Mouse (Mus musculus) heart, postnatal 0 days (tissue): ENCODE measurements around the gene 1700017D01Rik. TPM values are rescaled to one million over a fixed set of nuclear protein-coding genes. Genes with fewer than 3 reads are reported as not detected.
A peak's percentile ranks its signal among the peaks of the same experiment; 100 is the strongest.
"Not testable (repeated sequence)": the region's sequence is repeated elsewhere in the genome, so short reads cannot be mapped to it uniquely, and the experiment has no call there.

Experiments used
- ATAC-seq: fragments of 200-750 bp; cut with Nextera tagmentation; 2 replicates; pipeline ENCODE4 v1.8.0; 2017; ENCODE audit warnings: low read depth, moderate number of reproducible peaks, moderate library complexity; ENCODE audit not compliant: insufficient read depth
- DNase-seq: peaks from one replicate; pipeline ENCODE4 v3.0.0-alpha.2; 2016; ENCODE audit warnings: low spot score
- H3K27ac ChIP-seq: fragments of 300-500 bp; sonication (generic); 2 replicates; pipeline ENCODE4 v1.5.1; 2014; ENCODE audit warnings: low read depth, mild to moderate bottlenecking
- H3K27me3 ChIP-seq: fragments of 300-500 bp; sonication (generic); 2 replicates; pipeline ENCODE4 v1.6.1; 2014; ENCODE audit warnings: low read length, mixed read lengths; ENCODE audit not compliant: control insufficient read depth, insufficient read depth
- H3K36me3 ChIP-seq: fragments of 300-500 bp; sonication (generic); replicated peaks from 2 replicates; pipeline ENCODE4 v1.6.1; 2014; ENCODE audit warnings: low read length, mixed read lengths; ENCODE audit not compliant: control insufficient read depth, insufficient read depth
- H3K4me1 ChIP-seq: fragments of 300-500 bp; sonication (generic); 2 replicates; pipeline ENCODE4 v1.6.1; 2014; ENCODE audit warnings: antibody characterized with exemption; ENCODE audit not compliant: control insufficient read depth, insufficient read depth
- H3K4me2 ChIP-seq: fragments of 300-500 bp; sonication (generic); 2 replicates; pipeline ENCODE4 v1.6.1; 2014; ENCODE audit warnings: low read depth, mild to moderate bottlenecking, low read length, moderate library complexity
- H3K4me3 ChIP-seq: fragments of 300-500 bp; sonication (generic); 2 replicates; pipeline ENCODE4 v1.5.1; 2014; ENCODE audit warnings: low read depth, low read length
- H3K9ac ChIP-seq: fragments of 300-500 bp; sonication (generic); replicated peaks from 2 replicates; pipeline ENCODE4 v1.6.1; 2014; ENCODE audit warnings: low read depth, low read length, mixed read lengths
- H3K9me3 ChIP-seq: fragments of 300-500 bp; sonication (generic); replicated peaks from 2 replicates; pipeline ENCODE4 v1.6.1; 2016; ENCODE audit warnings: low read length; ENCODE audit not compliant: control insufficient read depth
- CTCF ChIP-seq: IDR thresholded peaks from 2 replicates; pipeline ENCODE4 v1.5.1; 2016; ENCODE audit warnings: antibody characterized with exemption, control low read depth, low read depth
- EP300 ChIP-seq: IDR thresholded peaks from 2 replicates; pipeline ENCODE4 v1.6.1; 2016; ENCODE audit warnings: antibody characterized with exemption, low read depth
- WGBS: fragments of 180-500 bp; shearing (Covaris S2); extraction: QIAGEN DNeasy Blood & Tissue Kit; methylation state at CpG from one replicate; pipeline ENCODE4 v1.1.7; 2014; 5-methylcytosine and 5-hydroxymethylcytosine counted together
- polyA plus RNA-seq: library from polyadenylated mRNA; unstranded; fragments of >200 nt; fragmentation: Nextera tagmentation; extraction: Ambion mirVana; gene quantifications from 2 replicates; pipeline ENCODE4 v1.2.1, GENCODE M21; 2015
- total RNA-seq: library from RNA; depleted of rRNA; stranded (reverse); fragments of >200 nt; gene quantifications from 2 replicates; pipeline ENCODE4 v1.2.3, GENCODE M21; 2014; ENCODE audit warnings: low replicate concordance; rRNA removed

Gene 1700017D01Rik
- not detected in 2 replicates for total RNA-seq
- not detected in 2 replicates for polyA plus RNA-seq

DNA sequence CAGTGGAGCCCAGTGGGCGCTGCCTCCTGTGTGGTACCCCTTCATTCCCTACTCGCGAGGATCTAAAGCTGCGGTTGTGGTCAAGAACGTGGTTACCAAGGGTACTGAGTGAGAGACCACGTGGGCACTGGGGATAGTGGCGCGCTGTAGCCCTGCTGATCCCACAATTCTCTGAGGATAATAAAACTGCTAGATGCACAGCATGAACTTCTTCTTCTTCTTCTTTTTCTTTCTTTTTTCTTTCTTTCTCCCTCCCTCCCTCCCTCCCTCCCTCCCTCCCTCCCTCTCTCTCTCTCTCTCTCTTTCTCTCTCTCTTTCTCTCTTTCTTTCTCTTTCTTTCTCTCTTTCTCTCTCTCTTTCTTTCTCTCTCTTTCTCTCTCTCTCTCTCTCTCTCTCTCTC, at the start of gene 1700017D01Rik:
Gene 1700017D01Rik, minus strand, starts transcription at position 101 of the 400 bp plus-strand sequence.
- not testable (repeated sequence) for H3K9me3 ChIP-seq, H3K4me1 ChIP-seq, H3K36me3 ChIP-seq, H3K4me3 ChIP-seq, H3K4me2 ChIP-seq, DNase-seq, H3K27ac ChIP-seq, ATAC-seq, H3K9ac ChIP-seq, H3K27me3 ChIP-seq
- 77% methylated on average over 8 of the region's 8 CpGs for WGBS

DNA sequence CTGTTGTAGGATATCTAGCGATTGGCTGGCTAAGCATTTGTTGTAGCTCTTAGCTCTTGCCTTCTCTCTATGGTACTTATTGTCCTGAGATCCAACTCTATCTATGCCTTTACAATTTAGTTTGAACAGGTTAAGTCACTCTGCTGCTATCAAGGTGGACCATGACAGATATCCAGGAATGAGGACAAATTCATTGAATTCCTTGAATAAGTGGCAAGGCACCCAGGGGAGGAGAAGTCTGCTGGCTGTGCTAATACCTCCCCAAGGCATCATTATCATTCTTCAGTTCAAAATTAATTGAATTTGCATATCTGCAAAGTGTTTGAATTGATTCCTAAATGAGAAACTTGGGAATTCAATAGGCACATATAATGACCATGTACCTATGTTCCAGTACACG, 46.8 kb upstream of the 1700017D01Rik start:
- Histone ChIP-seq H3K27me3 (no peaks in the 10 kb centered on the region), H3K4me2 (no peak overlapping the region), H3K4me1 (no peaks in the 10 kb centered on the region), H3K9ac (no peak overlapping the region), H3K36me3 (no peaks in the 10 kb centered on the region), H3K4me3 (no peak overlapping the region), H3K9me3 (no peaks in the 10 kb centered on the region), H3K27ac (no peak overlapping the region)
- WGBS = 57% methylated on average over 2 of the region's 2 CpGs
- TF ChIP-seq CTCF (no peak), EP300 (no peak)
- ATAC-seq = no peak
- DNase-seq = no peak

GRCm38 (mm10) chr19:11165172-11165571, 34.5 kb upstream of the 1700017D01Rik start, which contains the start of gene 1700025F22Rik:
1700025F22Rik (minus strand) TSS chr19:11165320.
- ATAC-seq (no peak), DNase-seq (no peak)
- Histone ChIP-seq H3K9me3 (no peaks in the 10 kb centered on the region), H3K9ac (no peak within 1 kb of the TSS), H3K4me2 (no peak within 1 kb of the TSS), H3K4me1 (no peaks in the 10 kb centered on the region), H3K4me3 (no peak within 1 kb of the TSS), H3K36me3 (no peaks in the 10 kb centered on the region), H3K27me3 (no peaks in the 10 kb centered on the region), H3K27ac (no peak within 1 kb of the TSS)
- 29% methylated on average over 10 of the region's 10 CpGs for WGBS
- TF ChIP-seq EP300 (no peak), CTCF (peak; percentile 3; the same call in 1 of the 2 replicates)

- not testable (repeated sequence) for H3K4me2 ChIP-seq, H3K27ac ChIP-seq, H3K4me1 ChIP-seq, H3K9me3 ChIP-seq, H3K36me3 ChIP-seq, H3K27me3 ChIP-seq, ATAC-seq, H3K9ac ChIP-seq, H3K4me3 ChIP-seq, DNase-seq
- 84% methylated on average over 6 of the region's 6 CpGs for WGBS
Observed at GRCm38 (mm10) chr19:11157890-11158289, 27.2 kb upstream of the 1700017D01Rik start.

DNA sequence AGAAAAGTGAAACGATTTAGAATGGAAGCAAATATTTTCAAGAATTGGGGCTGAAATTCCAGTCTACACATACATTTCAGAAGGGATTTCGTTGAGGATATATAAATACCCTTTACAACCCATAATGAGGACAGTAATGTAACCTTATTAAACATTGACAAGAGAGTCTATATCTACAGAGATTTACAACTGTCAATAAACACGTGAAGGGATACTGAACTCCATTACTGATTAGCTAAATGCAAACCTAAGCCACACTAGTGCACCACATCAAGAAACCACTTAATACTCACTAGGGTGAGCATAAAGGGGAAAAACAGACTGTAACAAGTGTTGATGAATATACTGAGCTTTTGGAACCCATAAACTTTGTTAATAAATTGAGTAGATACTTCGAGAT, 4.7 kb upstream of the 1700017D01Rik start:
- ATAC-seq = no peak
- TF ChIP-seq EP300 = no peak
- 59% methylated on average over 4 of the region's 4 CpGs for WGBS

DNA sequence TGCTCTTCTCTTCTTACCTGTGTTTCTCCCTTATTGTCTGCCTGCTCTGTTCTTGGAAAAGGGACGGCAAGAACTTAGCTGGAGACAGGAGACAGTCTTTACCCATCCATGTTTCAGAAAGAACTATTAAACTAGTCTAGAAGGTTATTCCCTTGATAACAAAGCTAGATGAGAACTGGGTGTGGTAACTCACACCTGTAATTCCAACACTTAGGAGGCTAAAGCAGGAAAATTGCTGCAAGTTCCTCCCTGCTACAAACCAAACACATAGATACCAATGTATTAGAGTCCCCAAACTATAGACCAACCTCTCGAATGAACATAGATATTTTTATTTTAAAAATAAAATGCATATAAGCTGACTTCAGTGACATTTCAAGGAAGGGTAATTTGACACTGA, 4.2 kb upstream of the 1700017D01Rik start:
- H3K9ac ChIP-seq = no peak overlapping the region
- WGBS = 67% methylated on average over 2 of the region's 2 CpGs
- no peak for DNase-seq
- H3K36me3 ChIP-seq = no peaks in the 10 kb centered on the region
- no peak overlapping the region for H3K4me3 ChIP-seq
- no peak overlapping the region for H3K27ac ChIP-seq
- H3K27me3 ChIP-seq = no peaks in the 10 kb centered on the region
- TF ChIP-seq EP300 (no peak), CTCF (no peak)
- no peaks in the 10 kb centered on the region for H3K4me1 ChIP-seq
- ATAC-seq = no peak
- H3K4me2 ChIP-seq = no peak overlapping the region
- no peaks in the 10 kb centered on the region for H3K9me3 ChIP-seq

More for the DNA sequence above, 4.7 kb upstream of the 1700017D01Rik start:
- H3K36me3 ChIP-seq = no peaks in the 10 kb centered on the region
- H3K27ac ChIP-seq = no peak overlapping the region
- DNase-seq = no peak
- no peak overlapping the region for H3K9ac ChIP-seq
- no peak overlapping the region for H3K4me3 ChIP-seq
- no peaks in the 10 kb centered on the region for H3K9me3 ChIP-seq
- H3K4me1 ChIP-seq = no peaks in the 10 kb centered on the region
- H3K27me3 ChIP-seq = no peaks in the 10 kb centered on the region
- H3K4me2 ChIP-seq = no peak overlapping the region
